Mouse (Mus musculus) MEL (cell line): ENCODE data around the gene Fxyd7.

Experiments
- BHLHE40 ChIP-seq: IDR thresholded peaks from 2 replicates; pipeline ENCODE4 v1.6.1; 2012; ENCODE audit warnings: low read depth, mild to moderate bottlenecking, inconsistent platforms, low read length, improper control_type of control experiment, borderline replicate concordance
- CTCF ChIP-seq, 3 experiments: IDR thresholded peaks in 2 of 3; conservative IDR thresholded peaks in 1 of 3; 2 replicates each; pipeline ENCODE4 v1.5.1; 2011 to 2012; ENCODE audit warnings: low read length in 3 of 3, low read depth in 2 of 3, mild to moderate bottlenecking in 2 of 3, improper control_type of control experiment in 1 of 3, inconsistent platforms in 1 of 3, mixed read lengths in 1 of 3, moderate library complexity in 1 of 3; ENCODE audit not compliant: control insufficient read depth in 1 of 3, insufficient read depth in 1 of 3, poor library complexity in 1 of 3, severe bottlenecking in 1 of 3
- EP300 ChIP-seq, 2 experiments: IDR thresholded peaks; 2 replicates each; pipeline ENCODE4 v1.6.1; 2011; ENCODE audit warnings: improper control_type of control experiment in 2 of 2, low read length in 2 of 2, low read depth in 1 of 2, mild to moderate bottlenecking in 1 of 2
- KAT2A ChIP-seq: conservative IDR thresholded peaks from 2 replicates; pipeline ENCODE4 v1.6.1; 2012; ENCODE audit warnings: low read depth, low read length, improper control_type of control experiment, inconsistent platforms
- NELFE ChIP-seq: IDR thresholded peaks from 2 replicates; pipeline ENCODE4 v1.6.1; 2011; ENCODE audit warnings: low read depth, low read length, improper control_type of control experiment
- NRF1 ChIP-seq: IDR thresholded peaks from 2 replicates; pipeline ENCODE4 v1.6.1; 2014; ENCODE audit warnings: low read depth, mild to moderate bottlenecking, inconsistent platforms, low read length, improper control_type of control experiment, moderate library complexity; ENCODE audit not compliant: poor library complexity, insufficient read depth, severe bottlenecking
- POLR2A ChIP-seq, 2 experiments: IDR thresholded peaks; 2 replicates each; pipeline ENCODE4 v1.6.1; 2011 to 2012; ENCODE audit warnings: low read length in 2 of 2, mild to moderate bottlenecking in 2 of 2, control low read depth in 1 of 2, improper control_type of control experiment in 1 of 2, low read depth in 1 of 2, moderate library complexity in 1 of 2; ENCODE audit not compliant: control insufficient read depth in 1 of 2, insufficient read depth in 1 of 2, poor library complexity in 1 of 2
- POLR2AphosphoS5 ChIP-seq: IDR thresholded peaks from 2 replicates; pipeline ENCODE4 v1.6.1; 2012; ENCODE audit warnings: low read depth, borderline replicate concordance, mild to moderate bottlenecking, inconsistent platforms, low read length, moderate library complexity, mixed read lengths
- SMC3 ChIP-seq: IDR thresholded peaks from 2 replicates; pipeline ENCODE4 v1.6.1; 2011; ENCODE audit warnings: low read depth, low read length, improper control_type of control experiment
- TBP ChIP-seq: IDR thresholded peaks from 2 replicates; pipeline ENCODE4 v1.8.0; 2011; ENCODE audit warnings: low read depth, low read length, improper control_type of control experiment
- USF2 ChIP-seq, 2 experiments: IDR thresholded peaks; 2 replicates each; pipeline ENCODE4 v1.6.1; 2011 to 2012; ENCODE audit warnings: improper control_type of control experiment in 2 of 2, low read length in 2 of 2, borderline replicate concordance in 1 of 2, inconsistent platforms in 1 of 2, low read depth in 1 of 2, mild to moderate bottlenecking in 1 of 2; ENCODE audit not compliant: insufficient read depth in 1 of 2
- ZNF384 ChIP-seq: IDR thresholded peaks from 2 replicates; pipeline ENCODE4 v1.6.1; 2012; ENCODE audit warnings: low read depth, mild to moderate bottlenecking, inconsistent platforms, low read length, improper control_type of control experiment

DNA sequence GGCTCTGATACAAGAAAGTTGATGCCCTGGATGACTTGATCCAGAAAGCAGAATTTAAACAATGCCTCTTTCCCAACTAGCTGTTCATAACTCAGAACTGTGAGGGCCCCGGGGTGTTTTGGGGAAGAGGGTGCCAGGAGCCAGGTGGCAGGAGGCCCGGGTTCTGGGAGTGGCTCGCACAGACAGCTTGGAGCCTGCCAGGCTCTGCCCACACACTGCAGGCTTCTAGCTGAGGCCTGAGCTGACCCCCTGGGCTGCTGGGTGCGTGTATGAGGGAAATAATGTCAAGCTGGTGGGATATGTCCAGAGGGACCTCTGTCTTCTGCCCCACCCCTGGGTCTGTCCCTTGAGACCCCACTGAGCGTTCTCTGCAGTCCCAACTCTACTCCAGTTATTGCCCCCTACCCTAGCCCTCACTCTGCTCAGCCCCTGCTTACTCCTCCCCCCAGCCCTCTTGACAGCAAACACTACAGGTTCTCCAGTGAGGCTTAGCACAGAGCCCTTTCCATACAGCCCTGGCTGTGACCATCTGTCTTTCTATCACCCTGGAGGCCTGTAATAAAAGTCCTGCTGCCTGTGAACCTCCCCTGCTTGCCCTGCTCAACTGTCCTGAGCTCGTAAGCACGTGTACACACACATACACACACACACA lies 22.9 kb upstream of the Fxyd7 start:
- TF ChIP-seq BHLHE40, result no peak
- TF ChIP-seq POLR2AphosphoS5, result no peak
- TF ChIP-seq CTCF (IDR thresholded peaks at IDR 0.05 in 2 of 3, conservative IDR thresholded peaks at IDR 0.05 in 1 of 3; ENCODE audit: control insufficient read depth in 1 of 3, insufficient read depth in 1 of 3, low read depth in 2 of 3, low read length in 3 of 3, poor library complexity in 1 of 3, severe bottlenecking in 1 of 3), result no peak
- TF ChIP-seq EP300 (IDR thresholded peaks at IDR 0.05; ENCODE audit: low read depth in 1 of 2, low read length in 2 of 2), result no peak
- no peak for TF ChIP-seq KAT2A
- no peak for TF ChIP-seq USF2 (IDR thresholded peaks at IDR 0.05; ENCODE audit: borderline replicate concordance in 1 of 2, insufficient read depth in 1 of 2, low read depth in 1 of 2, low read length in 2 of 2)
- TF ChIP-seq TBP, result no peak
- TF ChIP-seq NRF1, result no peak
- TF ChIP-seq POLR2A (IDR thresholded peaks at IDR 0.05; ENCODE audit: control insufficient read depth in 1 of 2, insufficient read depth in 1 of 2, low read depth in 1 of 2, low read length in 2 of 2, poor library complexity in 1 of 2), result no peak
- TF ChIP-seq SMC3, result no peak
- no peak for TF ChIP-seq ZNF384
- no peak for TF ChIP-seq NELFE
